Mouse (Mus musculus) neural tube, embryonic 14.5 days (tissue): ENCODE data around the gene Colgalt2. TPM values are rescaled to one million over a fixed set of nuclear protein-coding genes. Genes with fewer than 3 reads are reported as not detected.

Experiments used
- ATAC-seq: fragments of 200-750 bp; cut with Nextera tagmentation; 2 replicates; pipeline ENCODE4 v1.8.0; 2017; ENCODE audit warnings: low read depth, mild to moderate bottlenecking, moderate TSS enrichment, moderate library complexity
- H3K27ac ChIP-seq: fragments of 300-500 bp; sonication (generic); 2 replicates; pipeline ENCODE4 v1.5.1; 2014; ENCODE audit warnings: low read depth, mild to moderate bottlenecking, control low read depth, low read length, moderate library complexity, mixed read lengths
- H3K27me3 ChIP-seq: fragments of 300-500 bp; sonication (generic); 2 replicates; pipeline ENCODE4 v1.6.1; 2014; ENCODE audit warnings: low read length; ENCODE audit not compliant: control insufficient read depth, insufficient read depth
- H3K36me3 ChIP-seq: fragments of 300-500 bp; sonication (generic); 2 replicates; pipeline ENCODE4 v1.6.1; 2014; ENCODE audit warnings: low read length, mixed read lengths; ENCODE audit not compliant: control insufficient read depth, insufficient read depth
- H3K4me1 ChIP-seq: fragments of 300-500 bp; sonication (generic); 2 replicates; pipeline ENCODE4 v1.6.1; 2014; ENCODE audit warnings: low read length; ENCODE audit not compliant: control insufficient read depth, insufficient read depth
- H3K4me2 ChIP-seq: fragments of 300-500 bp; sonication (generic); 2 replicates; pipeline ENCODE4 v1.6.1; 2014; ENCODE audit warnings: mild to moderate bottlenecking, low read depth, low read length, control low read depth
- H3K4me3 ChIP-seq: fragments of 300-500 bp; sonication (generic); 2 replicates; pipeline ENCODE4 v1.5.1; 2014; ENCODE audit warnings: low read depth, low read length, control low read depth, mixed read lengths
- H3K9ac ChIP-seq: fragments of 300-500 bp; sonication (generic); replicated peaks from 2 replicates; pipeline ENCODE4 v1.6.1; 2014; ENCODE audit warnings: low read depth, mild to moderate bottlenecking, control low read depth, low read length, mixed read lengths
- H3K9me3 ChIP-seq: fragments of 300-500 bp; sonication (generic); 2 replicates; pipeline ENCODE4 v1.6.1; 2016; ENCODE audit warnings: low read length; ENCODE audit not compliant: control insufficient read depth
- WGBS: fragments of 180-500 bp; shearing (Covaris S2); extraction: QIAGEN DNeasy Blood & Tissue Kit; methylation state at CpG from one replicate; pipeline ENCODE4 v1.1.7; 2014; 5-methylcytosine and 5-hydroxymethylcytosine counted together
- polyA plus RNA-seq: library from polyadenylated mRNA; unstranded; fragments of >200 nt; fragmentation: Nextera tagmentation; extraction: Ambion mirVana; gene quantifications from 2 replicates; pipeline ENCODE4 v1.2.1, GENCODE M21; 2014

Colgalt2 gene
- polyA plus RNA-seq, 1 experiment from 2014 or later = 4.2 TPM

DNA sequence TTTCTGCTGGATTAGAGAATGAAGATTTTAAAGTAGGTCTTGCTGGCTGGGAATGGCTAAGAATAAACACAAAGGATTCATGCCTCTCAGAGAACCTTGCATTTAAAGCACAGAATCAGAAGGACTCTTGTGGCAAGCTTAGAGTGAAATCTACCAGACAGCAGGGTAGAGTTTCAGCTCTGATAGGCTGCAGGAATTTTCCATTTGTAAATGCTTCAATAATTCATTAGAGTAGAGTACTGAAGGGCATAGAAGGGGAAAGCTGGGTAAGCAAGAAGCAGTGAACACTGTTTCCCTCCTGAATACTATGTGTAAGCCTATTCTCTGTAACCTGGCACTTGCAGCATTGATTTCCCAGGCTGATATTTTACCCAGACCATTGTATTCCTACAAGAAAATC is 10.4 kb upstream of the Colgalt2 start:
- no peaks in the 10 kb centered on the region for H3K4me1 ChIP-seq
- no peaks in the 10 kb centered on the region for H3K9me3 ChIP-seq
- H3K4me2 ChIP-seq = no peak overlapping the region
- H3K9ac ChIP-seq = no peak overlapping the region
- ATAC-seq = no peak
- H3K27me3 ChIP-seq = no peaks in the 10 kb centered on the region
- no peak overlapping the region for H3K4me3 ChIP-seq
- H3K27ac ChIP-seq = no peak overlapping the region
- no peaks in the 10 kb centered on the region for H3K36me3 ChIP-seq

DNA sequence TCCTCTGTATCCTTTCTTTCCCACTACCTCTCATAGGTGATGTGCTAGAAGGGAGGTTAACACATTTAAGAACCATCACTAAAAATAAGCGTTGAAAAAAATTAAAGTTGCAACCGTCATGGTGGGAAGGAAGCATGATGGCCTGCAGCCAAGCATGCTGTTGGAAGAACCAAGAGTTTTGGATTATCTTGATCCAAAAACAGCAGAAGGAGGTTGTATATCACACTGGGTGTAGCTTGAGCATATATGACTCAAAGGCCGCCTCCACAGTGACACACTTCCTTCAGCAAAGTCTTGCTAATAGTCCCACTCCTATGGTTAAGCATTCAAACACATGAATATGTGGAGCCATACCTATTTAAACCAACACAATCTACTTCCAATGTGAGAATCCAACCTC is 5.5 kb upstream of the Colgalt2 start:
- no peak overlapping the region for H3K4me3 ChIP-seq
- WGBS = 96% methylated on average over 3 of the region's 3 CpGs
- no peak for ATAC-seq
- H3K36me3 ChIP-seq = no peaks in the 10 kb centered on the region
- H3K27me3 ChIP-seq = no peaks in the 10 kb centered on the region
- no peak overlapping the region for H3K9ac ChIP-seq
- H3K4me1 ChIP-seq = no peaks in the 10 kb centered on the region
- H3K9me3 ChIP-seq = no peaks in the 10 kb centered on the region
- no peak overlapping the region for H3K27ac ChIP-seq
- H3K4me2 ChIP-seq = no peak overlapping the region

GRCm38 (mm10) chr1:152394956-152395515 is 4.6 kb upstream of the Colgalt2 start:
- no peaks in the 10 kb centered on the region for H3K27me3 ChIP-seq
- no peak overlapping the region for H3K27ac ChIP-seq
- H3K4me1 ChIP-seq = no peaks in the 10 kb centered on the region
- WGBS = 88% methylated on average over 4 of the region's 4 CpGs
- H3K36me3 ChIP-seq = no peaks in the 10 kb centered on the region
- H3K9ac ChIP-seq = no peak overlapping the region
- H3K9me3 ChIP-seq = no peaks in the 10 kb centered on the region
- no peak for ATAC-seq
- no peak overlapping the region for H3K4me2 ChIP-seq
- no peak overlapping the region for H3K4me3 ChIP-seq

DNA sequence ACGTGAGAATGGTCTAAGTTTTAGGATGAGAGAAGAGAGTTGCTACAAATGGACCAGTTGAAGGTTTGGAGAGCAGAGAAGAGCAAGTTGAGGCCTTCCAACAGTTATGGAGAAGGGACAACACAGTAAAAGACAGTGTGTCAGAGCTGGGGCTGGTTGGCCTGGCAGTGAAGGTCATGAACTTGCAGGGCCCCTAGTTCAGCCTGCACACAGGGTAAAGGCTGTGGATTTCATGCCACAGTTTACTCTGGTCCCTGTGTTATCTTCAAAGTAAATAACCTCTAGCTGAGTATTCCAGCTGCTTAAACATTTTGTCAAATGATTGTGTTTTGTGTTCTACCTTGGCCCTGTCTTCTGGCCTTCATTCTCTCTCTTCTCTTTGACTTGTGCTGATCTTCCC is 922 bp upstream of the Colgalt2 start:
- WGBS = 66% methylated on average over 1 of the region's 1 CpGs
- no peak overlapping the region for H3K27ac ChIP-seq
- no peaks in the 10 kb centered on the region for H3K9me3 ChIP-seq
- H3K27me3 ChIP-seq = no peaks in the 10 kb centered on the region
- H3K9ac ChIP-seq = no peak overlapping the region
- no peak overlapping the region for H3K4me2 ChIP-seq
- no peaks in the 10 kb centered on the region for H3K4me1 ChIP-seq
- no peaks in the 10 kb centered on the region for H3K36me3 ChIP-seq
- no peak overlapping the region for H3K4me3 ChIP-seq
- ATAC-seq = no peak

DNA sequence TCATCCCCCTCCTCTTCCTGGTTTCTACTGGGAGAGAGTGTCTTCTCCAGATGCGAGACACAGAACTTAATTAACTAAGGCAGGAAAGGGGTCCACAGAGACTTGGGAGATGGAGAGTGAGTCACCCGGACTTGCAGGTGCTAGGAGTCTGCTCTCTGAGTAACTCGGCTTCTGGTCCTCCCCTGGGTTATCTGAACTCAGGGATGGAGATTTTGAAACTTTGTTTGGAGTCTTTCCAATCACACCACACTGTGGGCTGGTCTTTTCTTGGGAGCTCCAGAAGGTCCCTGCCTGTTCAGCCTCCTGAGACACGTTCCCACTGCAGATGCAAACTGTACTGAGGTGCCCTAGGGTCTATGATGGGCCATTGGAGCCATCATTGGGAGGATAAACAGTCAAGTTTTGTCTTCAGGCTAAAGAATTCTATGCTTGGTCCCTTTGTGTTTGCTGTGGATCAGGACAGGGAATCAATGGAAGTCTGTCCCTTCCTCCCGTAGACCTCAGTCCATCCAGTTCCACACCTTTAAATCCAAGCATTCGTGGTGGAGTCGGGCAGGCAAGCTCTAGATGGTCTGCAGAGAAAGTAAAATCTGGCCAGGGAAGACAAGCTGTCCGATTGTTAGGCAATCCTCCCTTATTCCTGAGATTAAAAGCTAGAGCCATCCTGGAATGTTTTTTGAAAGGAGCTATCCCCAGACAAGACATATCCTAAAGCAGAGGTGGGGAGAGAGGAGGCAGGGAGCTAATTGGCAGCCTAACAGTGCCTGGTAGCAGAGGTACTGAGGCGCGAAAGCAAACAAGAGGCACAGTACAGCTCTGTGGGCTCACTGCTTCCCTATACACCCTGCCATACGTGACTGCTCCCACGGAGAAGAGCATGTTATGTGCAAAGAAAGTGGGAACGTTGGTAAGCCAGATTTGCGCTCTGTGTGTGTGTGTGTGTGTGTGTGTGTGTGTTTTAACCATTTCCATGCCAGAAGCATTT is 1.2 kb downstream of the Colgalt2 start:
- peak; percentile 55; the same call in 1 of the 2 replicates for ATAC-seq
- Histone ChIP-seq H3K4me1 (no peaks in the 10 kb centered on the region), H3K4me3 (peak overlapping the region; percentile 65), H3K9ac (peak overlapping the region; percentile 65), H3K27ac (no peak overlapping the region), H3K4me2 (peak overlapping the region; percentile 56), H3K36me3 (no peaks in the 10 kb centered on the region), H3K9me3 (no peaks in the 10 kb centered on the region), H3K27me3 (no peaks in the 10 kb centered on the region)
- 17% methylated on average over 14 of the region's 14 CpGs for WGBS

DNA sequence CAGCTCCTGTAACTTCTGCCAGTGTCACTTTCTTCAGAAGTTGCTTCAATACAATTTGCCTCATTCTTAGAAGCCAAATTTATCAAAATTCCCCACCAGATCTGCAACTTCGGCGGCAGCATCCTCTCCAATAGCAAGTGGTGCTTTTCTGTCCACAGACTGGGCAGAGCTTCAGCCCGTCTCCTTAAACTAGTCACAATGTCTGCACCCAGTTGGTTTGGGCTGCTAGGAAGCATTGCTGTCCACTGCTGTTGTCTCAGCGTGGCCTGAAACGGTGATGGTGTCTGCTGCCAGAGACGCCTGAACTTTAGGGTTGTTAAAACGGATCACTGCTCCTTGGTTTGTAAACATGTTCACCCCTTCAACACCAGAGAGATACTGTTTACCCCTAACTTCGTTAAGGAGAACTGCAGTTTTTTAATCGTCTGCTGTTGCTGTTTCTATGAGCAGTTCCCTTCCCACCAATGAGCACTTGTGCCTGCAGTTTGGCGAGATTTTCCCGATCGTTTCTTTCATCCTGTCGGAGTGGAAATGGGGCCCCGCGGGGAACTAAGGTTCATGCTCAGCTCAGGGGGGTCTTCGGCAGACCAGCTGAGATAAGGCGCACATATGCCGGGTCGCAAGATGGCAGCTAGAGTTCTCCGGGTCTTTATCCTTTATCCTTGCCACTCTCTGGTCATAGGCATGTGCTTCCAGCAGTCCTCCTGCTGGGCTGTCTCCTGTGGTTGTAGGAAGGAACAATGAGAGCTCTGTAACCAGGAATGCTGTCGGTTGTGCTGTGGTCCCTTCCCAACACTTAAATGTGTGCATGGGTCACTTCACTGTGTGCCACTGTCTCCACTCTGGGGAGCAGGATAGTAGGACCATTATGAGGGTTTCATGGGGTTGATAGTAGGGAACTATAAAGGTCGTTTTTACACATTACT is 7.7 kb downstream of the Colgalt2 start:
- no peak for ATAC-seq
- 40% methylated on average over 22 of the region's 22 CpGs for WGBS

DNA sequence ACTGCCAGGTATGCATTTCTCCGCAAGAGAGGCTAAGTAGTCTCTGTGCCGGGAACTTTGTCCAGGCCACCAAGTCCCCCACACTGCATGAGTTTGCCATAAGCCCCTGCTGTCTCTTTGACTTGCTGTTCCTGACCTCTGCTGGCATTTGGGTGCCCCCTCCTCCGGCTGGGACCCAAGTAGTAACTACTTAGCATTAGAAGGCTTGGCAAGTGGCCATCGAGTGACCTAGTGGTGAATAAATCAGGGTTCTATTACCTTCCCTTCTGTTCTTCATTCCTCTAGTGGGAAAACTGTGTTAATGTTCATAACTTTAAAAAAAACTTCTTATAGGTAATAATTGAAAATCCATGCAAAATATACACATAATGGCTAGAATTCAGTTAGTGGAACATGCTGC is 9.7 kb downstream of the Colgalt2 start:
- Histone ChIP-seq H3K27me3 (no peaks in the 10 kb centered on the region), H3K9me3 (no peaks in the 10 kb centered on the region), H3K4me1 (no peaks in the 10 kb centered on the region), H3K27ac (no peak overlapping the region), H3K4me2 (no peak overlapping the region), H3K4me3 (no peak overlapping the region), H3K36me3 (no peaks in the 10 kb centered on the region), H3K9ac (no peak overlapping the region)
- no peak for ATAC-seq
- WGBS = 79% methylated on average over 4 of the region's 4 CpGs

More for the DNA sequence above, 7.7 kb downstream of the Colgalt2 start:
- H3K27ac ChIP-seq = no peak overlapping the region
- no peaks in the 10 kb centered on the region for H3K36me3 ChIP-seq
- H3K4me2 ChIP-seq = peak overlapping the region; percentile 35
- no peaks in the 10 kb centered on the region for H3K27me3 ChIP-seq
- H3K4me1 ChIP-seq = no peaks in the 10 kb centered on the region
- no peak overlapping the region for H3K4me3 ChIP-seq
- H3K9ac ChIP-seq = no peak overlapping the region
- no peaks in the 10 kb centered on the region for H3K9me3 ChIP-seq

GRCm38 (mm10) chr1:152410657-152411056 is 11.0 kb downstream of the Colgalt2 start:
- Histone ChIP-seq H3K27me3 (no peaks in the 10 kb centered on the region), H3K9ac (no peak overlapping the region), H3K4me3 (no peak overlapping the region), H3K27ac (no peak overlapping the region), H3K4me2 (no peak overlapping the region), H3K4me1 (no peaks in the 10 kb centered on the region), H3K36me3 (no peaks in the 10 kb centered on the region), H3K9me3 (no peaks in the 10 kb centered on the region)
- ATAC-seq = no peak
- WGBS = 89% methylated on average over 3 of the region's 3 CpGs
